Mouse (Mus musculus) lung, postnatal 0 days (tissue): ENCODE measurements around the gene Pgrmc2. TPM values are rescaled to one million over a fixed set of nuclear protein-coding genes. Genes with fewer than 3 reads are reported as not detected.

ENCODE experiments used
- ATAC-seq: fragments of 200-750 bp; cut with Nextera tagmentation; 2 replicates; pipeline ENCODE4 v1.8.0; 2017; ENCODE audit warnings: moderate library complexity
- DNase-seq: peaks from one replicate; pipeline ENCODE4 v3.0.0-alpha.2; 2016; ENCODE audit warnings: low spot score
- H3K27ac ChIP-seq: fragments of 300-500 bp; sonication (generic); 2 replicates; pipeline ENCODE4 v1.5.1; 2014; ENCODE audit warnings: antibody characterized with exemption, mild to moderate bottlenecking, low read length, mixed read lengths
- H3K27me3 ChIP-seq: fragments of 300-500 bp; sonication (generic); replicated peaks from 2 replicates; pipeline ENCODE4 v1.6.1; 2014; ENCODE audit warnings: low read length, mixed read lengths; ENCODE audit not compliant: insufficient read depth
- H3K36me3 ChIP-seq: fragments of 300-500 bp; sonication (generic); 2 replicates; pipeline ENCODE4 v1.6.1; 2014; ENCODE audit warnings: low read length, mixed read lengths; ENCODE audit not compliant: insufficient read depth
- H3K4me1 ChIP-seq: fragments of 300-500 bp; sonication (generic); 2 replicates; pipeline ENCODE4 v1.6.1; 2014; ENCODE audit warnings: antibody characterized with exemption, low read depth, low read length, mixed read lengths; ENCODE audit not compliant: insufficient read depth
- H3K4me2 ChIP-seq: fragments of 300-500 bp; sonication (generic); replicated peaks from 2 replicates; pipeline ENCODE4 v1.6.1; 2014; ENCODE audit warnings: low read depth, mild to moderate bottlenecking, low read length, moderate library complexity, mixed read lengths
- H3K4me3 ChIP-seq: fragments of 300-500 bp; sonication (generic); 2 replicates; pipeline ENCODE4 v1.5.1; 2014; ENCODE audit warnings: low read depth, low read length
- H3K9ac ChIP-seq: fragments of 300-500 bp; sonication (generic); replicated peaks from 2 replicates; pipeline ENCODE4 v1.6.1; 2014; ENCODE audit warnings: low read depth, mild to moderate bottlenecking
- H3K9me3 ChIP-seq: fragments of 300-500 bp; sonication (generic); 2 replicates; pipeline ENCODE4 v1.6.1; 2016; ENCODE audit warnings: low read length, mixed read lengths
- CTCF ChIP-seq: IDR thresholded peaks from 2 replicates; pipeline ENCODE4 v1.5.1; 2016; ENCODE audit warnings: antibody characterized with exemption, mild to moderate bottlenecking
- EP300 ChIP-seq: IDR thresholded peaks from 2 replicates; pipeline ENCODE4 v1.6.1; 2016; ENCODE audit warnings: antibody characterized with exemption, mild to moderate bottlenecking, control low read depth
- WGBS: fragments of 180-500 bp; shearing (Covaris S2); extraction: QIAGEN DNeasy Blood & Tissue Kit; methylation state at CpG from one replicate; pipeline ENCODE4 v1.1.7; 2014; 5-methylcytosine and 5-hydroxymethylcytosine counted together
- polyA plus RNA-seq: library from polyadenylated mRNA; unstranded; fragments of >200 nt; fragmentation: Nextera tagmentation; extraction: Ambion mirVana; gene quantifications from 2 replicates; pipeline ENCODE4 v1.2.1, GENCODE M21; 2015

Pgrmc2 gene
- polyA plus RNA-seq, 1 experiment from 2014 or later = 22.1 TPM

DNA sequence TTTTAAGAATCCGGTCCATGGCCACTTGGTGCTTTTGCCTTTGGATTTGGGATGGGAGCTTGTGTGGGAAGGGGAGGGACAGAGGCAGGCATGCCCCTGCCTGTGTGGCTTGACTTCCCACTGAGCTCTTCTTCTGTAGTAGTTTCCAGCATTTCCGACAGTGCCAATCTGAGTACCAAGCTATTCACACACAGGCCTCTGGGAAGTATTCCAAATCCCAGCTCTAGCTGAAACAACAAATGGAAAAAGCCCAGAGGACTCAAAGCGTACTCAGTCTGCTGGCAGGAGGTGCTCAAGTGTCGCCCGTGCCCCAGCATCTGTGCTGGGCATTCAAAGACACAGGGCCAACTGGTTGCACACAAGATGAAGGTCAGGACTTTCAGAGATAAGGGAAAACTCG lies 60.9 kb downstream of the Pgrmc2 start:
- H3K9me3 ChIP-seq = no peaks in the 10 kb centered on the region
- WGBS = 41% methylated on average over 6 of the region's 6 CpGs
- H3K4me2 ChIP-seq = no peak overlapping the region
- no peaks in the 10 kb centered on the region for H3K4me1 ChIP-seq
- no peaks in the 10 kb centered on the region for H3K27me3 ChIP-seq
- H3K36me3 ChIP-seq = no peaks in the 10 kb centered on the region
- no peak overlapping the region for H3K27ac ChIP-seq
- no peak for TF ChIP-seq EP300
- no peak for TF ChIP-seq CTCF
- DNase-seq (no peak), ATAC-seq (no peak)
- H3K4me3 ChIP-seq = no peak overlapping the region
- H3K9ac ChIP-seq = no peak overlapping the region

DNA sequence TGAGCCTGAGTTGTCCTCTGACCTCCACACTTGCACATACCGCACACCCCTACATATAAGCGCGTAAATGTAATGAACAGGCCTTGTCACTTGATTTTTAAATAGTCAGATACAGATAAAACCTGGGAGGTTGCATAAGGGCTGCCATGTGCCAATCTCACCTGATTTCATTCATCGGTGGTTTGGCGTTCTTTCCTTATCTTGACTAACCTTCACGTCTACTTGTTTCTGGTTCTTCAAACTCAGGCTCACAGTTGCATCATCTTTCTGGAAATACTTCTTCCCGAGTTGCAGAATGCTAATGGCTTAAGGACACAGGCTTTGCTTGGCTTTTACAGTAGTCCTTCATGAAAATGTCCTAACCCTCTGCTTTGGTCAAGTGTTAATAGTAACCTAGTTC lies 62.2 kb downstream of the Pgrmc2 start:
- no peaks in the 10 kb centered on the region for H3K27me3 ChIP-seq
- TF ChIP-seq CTCF (no peak), EP300 (no peak)
- no peak; the same call in 1 of the 2 replicates for ATAC-seq
- H3K4me3 ChIP-seq = no peak overlapping the region
- 69% methylated on average over 7 of the region's 7 CpGs for WGBS
- H3K9ac ChIP-seq = no peak overlapping the region
- H3K36me3 ChIP-seq = no peaks in the 10 kb centered on the region
- no peak overlapping the region for H3K27ac ChIP-seq
- no peaks in the 10 kb centered on the region for H3K4me1 ChIP-seq
- DNase-seq = peak; percentile 23
- no peak overlapping the region for H3K4me2 ChIP-seq
- no peaks in the 10 kb centered on the region for H3K9me3 ChIP-seq

DNA sequence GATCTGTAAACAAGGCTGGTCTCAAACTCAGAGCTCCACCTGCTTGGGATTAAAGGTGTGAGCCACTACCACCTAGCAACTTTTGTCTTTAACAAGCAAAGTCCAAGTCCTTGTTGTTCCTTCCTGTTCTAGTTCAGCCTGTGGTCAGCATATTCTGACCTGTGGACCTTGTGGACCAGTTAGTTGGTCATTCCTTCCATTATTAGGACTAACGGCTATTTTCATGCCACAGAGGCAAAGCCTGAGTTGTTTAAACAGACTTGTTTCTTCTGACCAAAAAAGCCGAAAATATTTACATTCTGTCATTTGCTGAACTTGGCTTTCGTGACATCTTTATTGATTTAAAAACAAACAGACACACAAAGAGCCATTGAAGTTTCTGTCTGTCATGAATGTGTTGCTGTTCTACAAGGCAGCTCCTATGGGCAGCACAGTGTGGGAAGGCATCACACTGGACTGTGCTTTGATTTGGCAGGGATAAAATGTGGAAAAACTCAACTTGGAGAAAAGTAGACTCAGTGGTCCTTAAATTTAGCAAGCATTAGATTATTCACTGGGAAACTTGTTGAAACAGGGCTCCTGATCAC lies 64.7 kb downstream of the Pgrmc2 start:
- no peak for DNase-seq
- Histone ChIP-seq H3K4me2 (no peak overlapping the region), H3K9ac (no peak overlapping the region), H3K9me3 (no peaks in the 10 kb centered on the region), H3K4me1 (no peaks in the 10 kb centered on the region), H3K36me3 (no peaks in the 10 kb centered on the region), H3K4me3 (no peak overlapping the region), H3K27me3 (no peaks in the 10 kb centered on the region), H3K27ac (no peak overlapping the region)
- 39% methylated on average over 3 of the region's 3 CpGs for whole genome bisulfite sequencing
- TF ChIP-seq EP300 = no peak
- no peak for TF ChIP-seq CTCF
- ATAC-seq = no peak

Other genes starting within 250 kb of the Pgrmc2 start
- gene Mfsd8, start 236.2 kb downstream of the Pgrmc2 start, polyA plus RNA-seq = 7.1 and 8.9 TPM in 2 replicates
- 4.7 and 5.9 TPM in 2 replicates for gene Abhd18, start 236.1 kb downstream of the Pgrmc2 start, polyA plus RNA-seq
- gene 1700034I23Rik, start 180.5 kb downstream of the Pgrmc2 start, polyA plus RNA-seq = 0.08 TPM in 1 of 2 replicates, not detected in the other
- gene Larp1b, start 133.2 kb downstream of the Pgrmc2 start, polyA plus RNA-seq = 6.6 and 7.2 TPM in 2 replicates